Mouse (Mus musculus) liver, embryonic 14.5 days (tissue): Measurements from ENCODE around the gene Cldn13.

Source experiments
- CTCF ChIP-seq: IDR thresholded peaks from 2 replicates; pipeline ENCODE4 v1.5.1; 2016; ENCODE audit warnings: antibody characterized with exemption, low read depth, control low read depth
- EP300 ChIP-seq: IDR thresholded peaks from 2 replicates; pipeline ENCODE4 v1.6.1; 2016; ENCODE audit warnings: antibody characterized with exemption, low read depth

DNA sequence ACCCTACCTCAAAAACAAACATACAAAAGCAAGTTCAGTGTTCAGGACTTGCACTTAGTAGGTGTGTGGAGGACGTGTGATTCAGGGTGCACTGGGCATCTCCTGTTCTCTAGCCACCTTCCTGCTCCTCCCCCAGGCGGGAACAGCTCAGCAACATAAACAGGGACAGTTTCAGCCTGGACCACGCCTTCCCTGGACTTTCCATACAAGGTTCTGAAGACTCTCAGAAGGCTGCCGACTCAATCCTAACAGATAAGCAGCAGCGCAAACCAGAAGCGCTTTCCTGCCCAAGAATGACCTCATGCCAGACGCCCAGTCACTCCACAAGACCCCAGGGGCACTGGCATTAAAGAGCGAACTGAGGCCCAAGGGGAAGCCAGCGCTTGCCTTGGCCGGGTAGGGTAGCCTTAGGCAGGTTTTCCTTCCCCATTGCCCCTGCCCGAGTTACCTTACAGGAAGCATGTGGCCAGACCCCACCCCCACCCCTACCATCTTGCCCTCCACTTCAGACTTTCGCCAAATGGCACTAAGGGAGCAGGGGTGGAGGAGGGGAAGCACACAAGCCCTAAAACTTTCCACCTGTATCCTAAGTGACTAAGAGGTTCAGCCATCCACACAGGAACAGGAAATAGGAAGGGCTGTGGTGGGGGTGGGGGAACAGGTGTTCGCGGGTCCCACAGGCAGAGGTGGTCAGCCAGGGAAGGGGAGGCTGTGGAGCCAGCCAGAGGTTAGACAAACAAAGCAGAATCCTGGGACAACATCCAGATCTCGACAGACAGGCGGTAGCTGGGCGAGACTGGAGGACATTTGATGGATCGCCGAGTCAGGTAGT, 35.9 kb upstream of the Cldn13 start:
- no peak for TF ChIP-seq CTCF
- TF ChIP-seq EP300 = no peak
